Comparison of ENCODE assay signal across 12 mouse cellular contexts in the genomic region with DNA sequence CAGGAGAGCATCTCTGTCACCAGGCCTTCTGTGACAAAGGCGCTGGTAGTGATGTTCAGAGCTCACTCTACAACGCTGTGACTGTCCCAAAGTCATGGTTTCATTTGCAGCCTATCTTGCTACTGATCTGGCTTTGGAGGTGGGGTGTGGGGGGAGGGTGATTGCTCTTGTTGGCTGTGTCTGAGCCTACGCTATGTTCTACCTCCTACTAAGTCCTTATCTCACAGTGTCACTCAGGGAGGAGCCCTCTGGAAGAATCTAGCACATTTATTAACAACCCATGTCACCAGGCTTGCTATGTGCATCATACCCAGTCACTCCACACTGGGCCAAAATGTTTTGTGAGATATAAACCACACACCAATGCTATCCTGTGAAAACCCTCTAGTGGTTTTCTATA.
DNase-seq lines count a peak whose midpoint lies in the region; ATAC-seq and TF ChIP-seq lines count a peak whose summit lies in the region.
"Had no signal": no experiment of that assay in that cellular context is flagged by ENCODE, and none has a peak within 500 bp of the region (broad histone marks: within the 10 kb centered on the region; RNA-seq: fewer than 3 reads in every experiment).

No protein-coding gene starts in this region.

- TF ChIP-seq CTCF in heart, adult 2 months (IDR thresholded peaks at IDR 0.05): no peak
- no peak for TF ChIP-seq CTCF in spleen, adult 2 months (IDR thresholded peaks at IDR 0.05; ENCODE audit: extremely low read depth, insufficient read depth, insufficient read length, insufficient replicate concordance)

- peak; percentile 99 for ATAC-seq in liver, embryonic 11.5 days (replicated peaks; ENCODE audit: low FRiP score)
- no peak for ATAC-seq in midbrain, embryonic 15.5 days (replicated peaks)
- ATAC-seq: hindbrain, postnatal 0 days had no signal

- H3K27me3 ChIP-seq in heart, adult 2 months (ENCODE audit: control insufficient read depth, insufficient read depth, low read length): no peaks in the 10 kb centered on the region
- H3K27me3 ChIP-seq in spleen, adult 2 months (ENCODE audit: control insufficient read depth, insufficient read depth, low read length): no peaks in the 10 kb centered on the region
- no peaks in the 10 kb centered on the region for H3K27me3 ChIP-seq in liver, embryonic 11.5 days (replicated peaks; ENCODE audit: control insufficient read depth, insufficient read depth, low read length)
- H3K27me3 ChIP-seq in midbrain, embryonic 15.5 days (replicated peaks): no peaks in the 10 kb centered on the region
- H3K27me3 ChIP-seq: limb, embryonic 15.5 days had no signal

- H3K4me2 ChIP-seq in liver, embryonic 11.5 days: peak overlapping the region; percentile 40
- H3K4me2 ChIP-seq in midbrain, embryonic 15.5 days: no peak overlapping the region
- H3K4me2 ChIP-seq: limb, embryonic 15.5 days had no signal

- peaks cover 10% of the 10 kb centered on the region for H3K79me2 ChIP-seq in heart, adult 2 months (replicated peaks; ENCODE audit: control insufficient read depth, insufficient read depth, low read length)

- no peak overlapping the region for H3K9ac ChIP-seq in heart, adult 2 months (ENCODE audit: low read depth, low read length)
- peak overlapping the region; percentile 25 for H3K9ac ChIP-seq in liver, embryonic 11.5 days (ENCODE audit: low read depth, low read length)
- H3K9ac ChIP-seq in midbrain, embryonic 15.5 days: no peak overlapping the region
- H3K9ac ChIP-seq: limb, embryonic 15.5 days had no signal

- no peak for DNase-seq in heart, adult 2 months
- DNase-seq in heart, postnatal 25 days (ENCODE audit: low spot score): no peak
- no peak for DNase-seq in spleen, adult 2 months (ENCODE audit: low read depth in 1 of 2, low spot score in 2 of 2)
- DNase-seq in spleen, adult 18-20 months: no peak
- peak; percentile 54 for DNase-seq in liver, embryonic 11.5 days (ENCODE audit: low spot score)
- DNase-seq in ovary, postnatal 10 days (ENCODE audit: low spot score): no peak
- DNase-seq in right cerebral cortex, postnatal 14 days: no peak
- DNase-seq: layer of hippocampus, adult 9-11 months; midbrain, embryonic 14.5 days had no signal

- WGBS in heart, adult 2 months: 35% methylated on average over 3 of the region's 3 CpGs
- WGBS in spleen, adult 2 months: 75% methylated on average over 3 of the region's 3 CpGs
- WGBS in liver, embryonic 11.5 days: 35% methylated on average over 3 of the region's 3 CpGs
- 88% methylated on average over 3 of the region's 3 CpGs for WGBS in midbrain, embryonic 15.5 days

- peaks cover 40% of the 10 kb centered on the region for H3K4me1 ChIP-seq in heart, adult 2 months (ENCODE audit: control insufficient read depth, insufficient read depth, low read length)
- H3K4me1 ChIP-seq in spleen, adult 2 months (ENCODE audit: control insufficient read depth, insufficient read depth, insufficient read length): 0 out of 2 replicates have a peak, but pooled peaks cover 2% of the 10 kb centered on the region
- H3K4me1 ChIP-seq in liver, embryonic 11.5 days (replicated peaks; ENCODE audit: control insufficient read depth, insufficient read depth, low read length): peaks cover 40% of the 10 kb centered on the region
- peaks cover 13% of the 10 kb centered on the region for H3K4me1 ChIP-seq in midbrain, embryonic 15.5 days

- H3K9me3 ChIP-seq in liver, embryonic 11.5 days (ENCODE audit: control insufficient read depth, low read length): no peaks in the 10 kb centered on the region
- H3K9me3 ChIP-seq in midbrain, embryonic 15.5 days: no peaks in the 10 kb centered on the region
- H3K9me3 ChIP-seq: limb, embryonic 15.5 days had no signal

- intact Hi-C loops in heart, adult 2 months (cut with DNase I): no loop called here
- intact Hi-C loops in heart, postnatal 25 days (cut with DNase I): loop anchor here (5.0 kb wide), 1 partner anchor 34 kb away; no protein-coding TSS in a partner anchor

- no peak for TF ChIP-seq POLR2A in heart, adult 2 months (IDR thresholded peaks at IDR 0.05; ENCODE audit: insufficient read depth, low read depth, low read length)
- no peak for TF ChIP-seq POLR2A in spleen, adult 2 months (IDR thresholded peaks at IDR 0.05; ENCODE audit: low read depth, low read length)

- no peak for TF ChIP-seq EP300 in heart, adult 2 months (IDR thresholded peaks at IDR 0.05; ENCODE audit: insufficient read depth, low read depth, low read length)

- peaks cover 4% of the 10 kb centered on the region for H3K36me3 ChIP-seq in heart, adult 2 months (ENCODE audit: control insufficient read depth, insufficient read depth, low read length)
- H3K36me3 ChIP-seq in spleen, adult 2 months (ENCODE audit: control insufficient read depth, insufficient read depth, low read length): no peaks in the 10 kb centered on the region
- H3K36me3 ChIP-seq in liver, embryonic 11.5 days (ENCODE audit: control insufficient read depth, insufficient read depth, low read length): no peaks in the 10 kb centered on the region
- H3K36me3 ChIP-seq in midbrain, embryonic 15.5 days (replicated peaks): no peaks in the 10 kb centered on the region
- H3K36me3 ChIP-seq: limb, embryonic 15.5 days had no signal

- peak overlapping the region; percentile 20; the same call in 1 of the 2 replicates for H3K27ac ChIP-seq in heart, adult 2 months
- peak overlapping the region; percentile 43; the same call in 1 of the 2 replicates for H3K27ac ChIP-seq in spleen, adult 2 months (ENCODE audit: insufficient read depth, low read length)
- H3K27ac ChIP-seq in liver, embryonic 11.5 days (ENCODE audit: low read depth, low read length): peak overlapping the region; percentile 90
- H3K27ac ChIP-seq in midbrain, embryonic 15.5 days: no peak overlapping the region
- H3K27ac ChIP-seq: hindbrain, postnatal 0 days; limb, embryonic 15.5 days had no signal

- no peak overlapping the region for H3K4me3 ChIP-seq in heart, adult 2 months
- H3K4me3 ChIP-seq in spleen, adult 2 months (ENCODE audit: extremely low read depth, insufficient read depth, insufficient read length): no peak overlapping the region
- no peak overlapping the region for H3K4me3 ChIP-seq in liver, embryonic 11.5 days (ENCODE audit: low read depth, low read length)
- no peak overlapping the region for H3K4me3 ChIP-seq in midbrain, embryonic 15.5 days
- H3K4me3 ChIP-seq: limb, embryonic 15.5 days had no signal
